Mouse (Mus musculus): ENCODE data around the gene Pced1a. TPM values are rescaled to one million over a fixed set of nuclear protein-coding genes. Genes with fewer than 3 reads are reported as not detected.
A peak's percentile ranks its signal among the peaks of the same experiment; 100 is the strongest.

Pced1a gene
- polyA plus RNA-seq, 1 experiment from 2014 or later, result 3.8 TPM

DNA sequence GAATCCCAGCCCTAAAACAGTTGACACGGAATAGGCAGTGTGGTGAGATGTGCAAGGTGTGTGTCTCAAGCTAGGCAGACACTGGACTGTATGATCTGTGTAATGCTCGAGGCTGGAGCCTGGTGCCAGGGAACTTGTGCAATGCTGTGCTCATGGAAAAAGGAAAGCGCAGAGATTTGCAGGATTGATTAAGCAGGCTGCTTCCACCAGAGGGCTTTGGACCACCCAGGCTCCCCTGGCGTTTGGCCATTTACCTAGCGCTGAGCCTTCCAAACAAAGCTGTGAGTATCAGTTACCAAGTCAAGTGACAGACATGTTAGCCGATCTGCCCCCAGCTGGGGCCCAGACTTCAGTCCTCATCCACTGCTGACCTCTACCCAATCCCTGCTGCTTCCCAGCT lies 16.3 kb downstream of the Pced1a start:
- Histone ChIP-seq H3K4me1 (replicated peaks) (no peaks in the 10 kb centered on the region), H3K9ac (no peak overlapping the region), H3K4me3 (replicated peaks) (no peak overlapping the region), H3K4me2 (no peak overlapping the region), H3K27ac (replicated peaks) (no peak overlapping the region), H3K36me3 (replicated peaks) (no peaks in the 10 kb centered on the region), H3K27me3 (no peaks in the 10 kb centered on the region), H3K9me3 (replicated peaks) (no peaks in the 10 kb centered on the region)
- ATAC-seq (ENCODE audit: insufficient read depth), result no peak
- WGBS (ENCODE audit: insufficient replicate concordance), result 27% methylated on average over 6 of the region's 6 CpGs

DNA sequence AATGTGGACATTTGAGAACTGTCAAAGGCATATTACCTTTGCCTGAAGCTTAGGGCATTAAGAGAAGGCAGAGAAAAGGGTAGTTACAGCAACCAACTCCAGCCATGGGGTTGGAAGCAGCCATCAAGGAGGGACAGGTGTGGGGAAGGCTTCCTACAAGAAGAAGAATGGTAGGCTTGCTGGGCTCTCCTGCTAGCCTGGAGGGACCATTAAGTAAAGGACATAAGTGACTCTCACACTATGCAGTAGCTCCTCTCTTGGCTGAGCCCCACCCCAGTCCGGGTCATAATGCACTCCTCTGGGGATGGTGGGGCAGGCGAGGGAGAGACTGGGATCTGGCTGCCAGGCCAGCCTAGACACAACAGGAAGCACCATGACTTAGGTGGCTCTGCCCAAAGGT lies 18.3 kb downstream of the Pced1a start, which contains the start of gene Tmem239:
TSS of gene Tmem239 (plus strand) at position 301 of the 400 bp plus-strand sequence.
- Histone ChIP-seq H3K9ac (no peak within 1 kb of the TSS), H3K27me3 (0 out of 2 replicates have a peak, but pooled peaks cover 3% of the 10 kb centered on the region), H3K9me3 (replicated peaks) (no peaks in the 10 kb centered on the region), H3K36me3 (replicated peaks) (no peaks in the 10 kb centered on the region), H3K4me2 (no peak within 1 kb of the TSS), H3K4me3 (replicated peaks) (no peak within 1 kb of the TSS), H3K4me1 (replicated peaks) (no peaks in the 10 kb centered on the region), H3K27ac (replicated peaks) (no peak within 1 kb of the TSS)
- WGBS (ENCODE audit: insufficient replicate concordance), result 42% methylated on average over 2 of the region's 2 CpGs
- no peak for ATAC-seq (ENCODE audit: insufficient read depth)

DNA sequence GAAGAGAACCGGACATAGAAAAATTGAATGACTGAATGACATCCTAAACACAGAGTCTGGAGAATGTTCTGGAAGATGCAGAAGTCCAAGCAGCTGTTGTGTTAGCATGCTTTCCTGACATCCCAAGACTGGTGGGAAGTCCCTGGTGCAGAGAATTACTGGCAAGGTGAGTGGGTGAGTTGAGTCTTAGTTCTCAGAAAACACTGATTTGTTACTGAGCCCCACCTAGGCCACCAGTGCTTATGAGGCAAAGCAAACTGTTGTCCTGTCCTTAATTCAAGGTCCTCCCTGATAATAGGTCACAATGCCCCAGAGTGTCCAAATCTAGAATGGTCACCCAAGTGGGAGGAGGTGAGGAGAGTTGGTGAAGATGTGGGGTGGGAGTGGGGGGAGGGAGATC lies 19.6 kb downstream of the Pced1a start, which contains the start of the genes Gm28372 and 1700020A23Rik:
TSS of gene Gm28372 (plus strand) at position 301 of the 400 bp plus-strand sequence.
TSS of gene 1700020A23Rik (plus strand) at position 321 of the 400 bp plus-strand sequence.
- ATAC-seq (ENCODE audit: insufficient read depth), result no peak
- no peaks in the 10 kb centered on the region for H3K4me1 ChIP-seq (replicated peaks)
- no peak within 1 kb of the TSS for H3K4me2 ChIP-seq
- H3K27me3 ChIP-seq, result peaks cover 5% of the 10 kb centered on the region; the same call in 1 of the 2 replicates
- no peak within 1 kb of the TSS for H3K27ac ChIP-seq (replicated peaks)
- H3K9me3 ChIP-seq (replicated peaks), result no peaks in the 10 kb centered on the region
- no peak within 1 kb of the TSS for H3K9ac ChIP-seq
- no peak within 1 kb of the TSS for H3K4me3 ChIP-seq (replicated peaks)
- H3K36me3 ChIP-seq (replicated peaks), result no peaks in the 10 kb centered on the region
- 61% methylated on average over 1 of the region's 1 CpGs for WGBS (ENCODE audit: insufficient replicate concordance)

DNA sequence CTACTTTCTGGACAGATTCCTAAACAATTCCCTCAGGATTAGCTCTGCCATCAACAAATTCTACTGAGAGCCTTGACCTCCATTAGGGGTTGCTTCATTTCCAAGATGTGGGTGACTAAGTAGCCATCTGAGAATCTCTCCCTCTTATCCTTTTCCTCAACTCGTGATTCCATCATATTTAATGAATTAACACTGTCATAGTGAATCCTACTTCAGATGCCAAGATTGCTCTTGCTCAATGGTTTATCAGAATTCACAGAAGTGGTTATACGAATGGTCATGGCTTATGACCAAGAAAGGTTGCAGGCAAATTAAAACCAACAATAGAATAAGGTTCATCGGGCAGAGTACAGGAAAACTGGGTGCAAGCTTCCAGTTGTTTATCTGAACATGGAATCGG lies 22.6 kb downstream of the Pced1a start:
- Histone ChIP-seq H3K4me2 (no peak overlapping the region), H3K36me3 (replicated peaks) (no peaks in the 10 kb centered on the region), H3K27me3 (peaks cover 34% of the 10 kb centered on the region), H3K4me3 (replicated peaks) (no peak overlapping the region), H3K9me3 (replicated peaks) (no peaks in the 10 kb centered on the region), H3K4me1 (replicated peaks) (peaks cover 9% of the 10 kb centered on the region), H3K27ac (replicated peaks) (no peak overlapping the region), H3K9ac (no peak overlapping the region)
- whole genome bisulfite sequencing (ENCODE audit: insufficient replicate concordance), result 56% methylated on average over 4 of the region's 4 CpGs
- no peak for ATAC-seq (ENCODE audit: insufficient read depth)

DNA sequence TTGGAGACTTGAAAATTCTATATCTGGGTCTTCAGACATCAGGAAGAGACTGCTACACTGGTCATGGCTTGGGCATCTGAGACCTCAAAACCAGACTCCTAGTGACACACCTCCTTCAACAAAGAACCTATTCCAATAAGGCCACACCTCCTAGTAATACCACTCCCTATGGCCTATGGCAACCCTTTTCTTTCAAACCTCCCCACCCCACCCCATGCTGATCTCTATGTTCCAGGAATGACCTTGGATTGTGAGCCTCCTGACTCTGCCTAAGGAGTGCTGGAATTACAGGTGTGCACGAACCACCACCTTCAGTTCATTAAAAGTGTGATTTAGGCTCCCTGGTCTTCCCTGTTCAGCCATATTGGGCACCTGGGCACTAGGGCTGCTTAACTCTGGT lies 24.5 kb downstream of the Pced1a start:
- H3K4me2 ChIP-seq, result no peak overlapping the region
- H3K27me3 ChIP-seq, result peaks cover 50% of the 10 kb centered on the region
- H3K4me1 ChIP-seq (replicated peaks), result peaks cover 9% of the 10 kb centered on the region
- no peaks in the 10 kb centered on the region for H3K9me3 ChIP-seq (replicated peaks)
- 63% methylated on average over 1 of the region's 1 CpGs for WGBS (ENCODE audit: insufficient replicate concordance)
- H3K9ac ChIP-seq, result no peak overlapping the region
- no peak overlapping the region for H3K27ac ChIP-seq (replicated peaks)
- no peak for ATAC-seq (ENCODE audit: insufficient read depth)
- H3K4me3 ChIP-seq (replicated peaks), result no peak overlapping the region
- no peaks in the 10 kb centered on the region for H3K36me3 ChIP-seq (replicated peaks)

DNA sequence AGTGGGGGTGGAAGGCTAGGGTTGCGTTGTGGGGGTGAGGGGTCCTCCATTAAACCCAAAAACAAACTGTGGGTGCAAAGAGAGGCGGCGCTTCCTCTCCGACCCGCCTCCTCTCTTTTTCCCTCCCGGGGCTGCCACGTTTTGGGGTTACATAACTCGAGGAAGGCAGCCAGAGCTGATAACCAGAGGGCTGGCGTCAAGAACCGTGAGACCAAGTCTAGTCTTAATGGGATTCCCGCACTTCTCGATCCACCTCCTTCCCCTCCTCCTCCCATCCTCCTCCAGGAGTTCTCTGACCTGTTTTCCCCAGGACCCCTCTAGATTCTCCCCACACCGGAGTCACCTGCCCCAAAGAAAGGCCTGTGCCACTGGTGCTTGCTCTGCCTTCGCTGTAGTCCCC lies 26.4 kb downstream of the Pced1a start:
- Histone ChIP-seq H3K4me1 (replicated peaks) (peaks cover 9% of the 10 kb centered on the region), H3K9ac (no peak overlapping the region), H3K27me3 (peaks cover 54% of the 10 kb centered on the region), H3K36me3 (replicated peaks) (no peaks in the 10 kb centered on the region), H3K27ac (replicated peaks) (no peak overlapping the region), H3K4me3 (replicated peaks) (peak overlapping the region; percentile 40; the same call in 1 of the 2 replicates), H3K4me2 (peak overlapping the region; percentile 67), H3K9me3 (replicated peaks) (no peaks in the 10 kb centered on the region)
- ATAC-seq (ENCODE audit: insufficient read depth), result no peak
- 15% methylated on average over 14 of the region's 14 CpGs for WGBS (ENCODE audit: insufficient replicate concordance)

DNA sequence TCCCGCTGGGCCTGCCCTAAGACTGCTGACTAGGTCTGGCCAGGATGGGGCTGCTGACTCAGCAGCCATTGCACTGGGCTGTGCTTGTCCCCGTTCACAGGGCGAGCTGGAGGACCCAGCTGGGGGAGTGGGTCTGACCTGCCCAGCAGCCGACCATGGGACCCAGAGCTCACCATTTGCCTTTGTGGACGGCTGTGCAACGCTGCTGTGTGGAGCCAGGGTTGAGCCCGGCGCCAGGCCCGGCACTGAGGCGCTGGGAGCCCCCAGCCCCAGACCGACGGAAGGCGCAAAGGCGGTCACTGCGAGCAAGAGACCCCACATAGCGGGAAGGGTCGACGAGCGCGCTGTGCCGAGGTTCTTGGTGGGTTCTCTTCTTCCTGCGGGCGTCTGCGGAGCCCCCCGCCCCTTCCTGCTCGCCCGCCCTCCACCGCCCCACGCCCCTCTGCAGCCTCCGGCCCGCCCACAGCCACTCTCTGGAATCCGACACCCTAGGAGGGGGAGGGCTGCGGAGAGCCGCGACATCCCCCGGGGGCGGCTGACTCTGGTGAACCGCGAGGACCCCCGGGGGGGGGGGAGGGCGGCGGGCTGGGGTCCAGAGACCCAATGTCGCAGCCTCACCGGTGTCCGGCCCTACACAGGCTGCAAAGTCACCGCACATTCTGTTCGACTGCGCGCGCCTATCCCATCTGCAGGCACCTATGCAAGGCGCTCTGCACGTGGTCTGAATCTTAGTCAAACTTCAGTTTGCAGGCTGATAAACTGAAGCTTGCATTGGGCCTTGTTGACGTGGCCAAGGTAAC lies 27.1 kb downstream of the Pced1a start, which contains the start of gene Cpxm1:
TSS of gene Cpxm1 (minus strand) at position 389 of the 800 bp plus-strand sequence.
- Histone ChIP-seq H3K4me2 (peak within 1 kb of the TSS; percentile 67), H3K27ac (replicated peaks) (no peak within 1 kb of the TSS), H3K9me3 (replicated peaks) (no peaks in the 10 kb centered on the region), H3K9ac (peak within 1 kb of the TSS; percentile 4; the same call in 1 of the 2 replicates), H3K4me3 (replicated peaks) (peak within 1 kb of the TSS; percentile 40), H3K36me3 (replicated peaks) (no peaks in the 10 kb centered on the region), H3K4me1 (replicated peaks) (peaks cover 9% of the 10 kb centered on the region), H3K27me3 (peaks cover 54% of the 10 kb centered on the region)
- WGBS (ENCODE audit: insufficient replicate concordance), result 2% methylated on average over 47 of the region's 53 CpGs
- ATAC-seq (ENCODE audit: insufficient read depth), result peak; percentile 34; the same call in 1 of the 2 replicates

DNA sequence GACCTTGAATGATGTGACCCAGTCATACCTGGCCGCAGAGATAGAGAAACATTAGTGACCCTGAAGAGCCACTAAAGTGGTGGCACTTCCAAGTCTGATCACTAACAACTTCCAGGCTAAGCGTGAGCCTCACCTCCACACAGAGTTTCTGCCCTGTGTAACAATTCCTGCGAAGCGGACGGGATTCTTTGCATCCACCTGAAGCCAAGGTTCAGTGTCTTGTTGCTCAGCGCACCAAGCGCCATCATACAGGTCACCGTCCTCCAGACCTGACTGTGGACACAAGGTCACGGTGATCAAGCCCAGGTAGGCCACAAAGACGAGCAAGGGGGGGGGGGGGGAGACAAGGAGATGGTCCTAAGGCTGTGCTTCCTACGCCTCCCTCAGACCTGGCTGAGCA lies 28.8 kb downstream of the Pced1a start:
- Histone ChIP-seq H3K9me3 (replicated peaks) (no peaks in the 10 kb centered on the region), H3K4me3 (replicated peaks) (no peak overlapping the region), H3K9ac (no peak overlapping the region), H3K27ac (replicated peaks) (no peak overlapping the region), H3K4me2 (no peak overlapping the region), H3K36me3 (replicated peaks) (no peaks in the 10 kb centered on the region), H3K4me1 (replicated peaks) (peaks cover 9% of the 10 kb centered on the region), H3K27me3 (peaks cover 51% of the 10 kb centered on the region)
- WGBS (ENCODE audit: insufficient replicate concordance), result 71% methylated on average over 11 of the region's 11 CpGs
- no peak for ATAC-seq (ENCODE audit: insufficient read depth)

DNA sequence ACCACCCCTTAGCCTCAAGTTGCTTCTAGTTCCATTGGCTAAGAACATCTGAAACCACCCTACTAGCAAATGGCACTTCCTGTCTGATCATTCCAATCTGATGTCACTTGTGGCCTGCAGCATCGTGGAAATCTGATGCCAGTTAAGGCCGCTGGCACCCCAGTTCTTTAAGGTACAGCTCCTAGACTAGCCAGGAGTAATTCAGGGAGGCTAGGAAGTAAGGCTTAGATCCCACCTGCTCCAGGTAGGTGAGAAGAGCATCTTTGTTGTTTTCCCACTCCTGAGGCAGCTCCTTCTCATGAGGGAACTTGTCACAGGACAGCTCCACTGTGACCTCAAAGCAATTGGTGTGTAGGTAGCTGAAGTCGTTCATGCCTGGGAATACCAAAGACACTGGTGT lies 31.7 kb downstream of the Pced1a start:
- H3K4me1 ChIP-seq (replicated peaks), result peaks cover 9% of the 10 kb centered on the region
- 63% methylated on average over 3 of the region's 3 CpGs for WGBS (ENCODE audit: insufficient replicate concordance)
- H3K27me3 ChIP-seq, result peaks cover 29% of the 10 kb centered on the region
- ATAC-seq (ENCODE audit: insufficient read depth), result no peak
- no peaks in the 10 kb centered on the region for H3K36me3 ChIP-seq (replicated peaks)
- no peak overlapping the region for H3K9ac ChIP-seq
- H3K27ac ChIP-seq (replicated peaks), result no peak overlapping the region
- H3K9me3 ChIP-seq (replicated peaks), result no peaks in the 10 kb centered on the region
- no peak overlapping the region for H3K4me3 ChIP-seq (replicated peaks)
- H3K4me2 ChIP-seq, result no peak overlapping the region

DNA sequence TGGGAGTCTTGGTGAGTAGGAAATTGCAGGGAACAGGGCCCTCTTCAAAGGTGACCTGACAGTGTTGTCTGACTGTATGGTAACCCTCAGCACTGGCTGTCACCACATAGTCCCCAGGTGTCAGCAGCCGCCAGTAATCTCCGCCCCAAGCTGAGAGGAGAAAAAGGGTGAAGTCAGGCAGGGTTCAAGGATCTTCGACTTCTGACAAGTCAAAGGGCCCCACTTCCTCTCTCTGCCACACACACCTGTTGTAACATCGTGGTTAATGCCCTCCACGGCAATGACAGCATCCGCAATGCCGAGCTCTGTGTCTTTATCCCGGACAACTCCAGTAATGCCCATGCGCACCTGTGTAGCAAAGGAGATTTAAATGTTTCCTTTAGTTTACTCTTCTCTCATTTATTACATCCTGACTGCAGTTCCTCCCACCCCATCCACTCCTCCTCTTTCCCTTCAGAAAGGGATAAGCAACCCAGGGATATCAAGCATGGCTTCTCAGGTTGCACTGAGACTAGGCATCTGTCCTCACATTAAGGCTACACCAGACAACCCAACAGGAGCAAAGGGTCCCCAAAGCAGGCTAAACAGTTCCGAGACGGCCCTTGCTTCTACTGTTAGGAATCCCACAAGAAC lies 33.4 kb downstream of the Pced1a start:
- Histone ChIP-seq H3K4me3 (replicated peaks) (no peak overlapping the region), H3K4me1 (replicated peaks) (no peaks in the 10 kb centered on the region), H3K4me2 (no peak overlapping the region), H3K27ac (replicated peaks) (no peak overlapping the region), H3K9me3 (replicated peaks) (no peaks in the 10 kb centered on the region), H3K36me3 (replicated peaks) (no peaks in the 10 kb centered on the region), H3K9ac (no peak overlapping the region), H3K27me3 (peaks cover 12% of the 10 kb centered on the region)
- no peak for ATAC-seq (ENCODE audit: insufficient read depth)
- 64% methylated on average over 11 of the region's 11 CpGs for WGBS (ENCODE audit: insufficient replicate concordance)

DNA sequence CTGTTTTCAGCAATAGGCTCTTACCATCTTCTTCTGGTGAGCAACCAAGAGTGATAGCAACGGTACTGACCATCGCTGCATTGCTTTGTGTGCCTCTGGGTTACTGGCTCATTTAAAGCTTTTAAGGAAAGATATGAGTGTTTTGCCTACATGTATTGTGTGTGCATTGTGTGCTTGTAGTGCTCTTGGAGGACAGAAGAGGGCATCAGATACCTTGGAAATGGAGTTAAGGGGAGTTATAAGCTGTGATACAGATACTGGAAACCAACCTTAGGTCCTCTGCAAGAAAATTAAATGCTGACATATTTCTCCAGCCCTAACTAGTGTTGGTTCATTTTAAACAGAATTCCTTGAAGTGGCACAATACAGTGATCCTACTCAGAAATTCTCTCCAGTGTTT lies 35.7 kb downstream of the Pced1a start:
- Histone ChIP-seq H3K36me3 (replicated peaks) (no peaks in the 10 kb centered on the region), H3K9me3 (replicated peaks) (no peaks in the 10 kb centered on the region), H3K4me2 (no peak overlapping the region), H3K4me3 (replicated peaks) (no peak overlapping the region), H3K4me1 (replicated peaks) (no peaks in the 10 kb centered on the region), H3K27ac (replicated peaks) (no peak overlapping the region), H3K9ac (no peak overlapping the region), H3K27me3 (no peaks in the 10 kb centered on the region; the same call in 1 of the 2 replicates)
- 62% methylated on average over 2 of the region's 2 CpGs for WGBS (ENCODE audit: insufficient replicate concordance)
- ATAC-seq (ENCODE audit: insufficient read depth), result no peak

All from liver, embryonic 15.5 days (tissue).